Mouse (Mus musculus) R1 (cell line): ENCODE results near the gene Sept11.

Experiments used
- DNase-seq: peaks from one replicate; pipeline ENCODE4 v3.0.0-alpha.2; 2018; ENCODE audit warnings: low read depth, low spot score

Sept11 gene

GRCm38 (mm10) chr5:93093638-93094527 lies 646 bp downstream of the Sept11 start:
- peak; percentile 71 for DNase-seq

- DNase-seq, result no peak
Observed at GRCm38 (mm10) chr5:93095301-93095700, 2.1 kb downstream of the Sept11 start.

GRCm38 (mm10) chr5:93097204-93097906 lies 4.1 kb downstream of the Sept11 start:
- peak; percentile 38 for DNase-seq

- no peak for DNase-seq
Observed at GRCm38 (mm10) chr5:93098219-93098618, 5.0 kb downstream of the Sept11 start.

- DNase-seq, result no peak
Observed at GRCm38 (mm10) chr5:93098811-93099210, 5.6 kb downstream of the Sept11 start.

GRCm38 (mm10) chr5:93100906-93101305 lies 7.7 kb downstream of the Sept11 start:
- DNase-seq, result peak; percentile 72

- DNase-seq, result peak; percentile 86
Observed at GRCm38 (mm10) chr5:93101371-93101791, 8.1 kb downstream of the Sept11 start.

GRCm38 (mm10) chr5:93103603-93104002 lies 10.4 kb downstream of the Sept11 start:
- no peak for DNase-seq

GRCm38 (mm10) chr5:93104987-93105823 lies 12.0 kb downstream of the Sept11 start:
- no peak for DNase-seq

- no peak for DNase-seq
Observed at GRCm38 (mm10) chr5:93106048-93106447, 12.8 kb downstream of the Sept11 start.

GRCm38 (mm10) chr5:93108703-93109102 lies 15.5 kb downstream of the Sept11 start:
- DNase-seq, result no peak

GRCm38 (mm10) chr5:93109555-93109954 lies 16.3 kb downstream of the Sept11 start:
- no peak for DNase-seq

- no peak for DNase-seq
Observed at GRCm38 (mm10) chr5:93112290-93112689, 19.1 kb downstream of the Sept11 start.

GRCm38 (mm10) chr5:93113517-93113916 lies 20.3 kb downstream of the Sept11 start:
- no peak for DNase-seq

- DNase-seq, result no peak
Observed at GRCm38 (mm10) chr5:93114515-93114914, 21.3 kb downstream of the Sept11 start.

- DNase-seq, result no peak
Observed at GRCm38 (mm10) chr5:93115059-93115458, 21.8 kb downstream of the Sept11 start.

GRCm38 (mm10) chr5:93115854-93116253 lies 22.6 kb downstream of the Sept11 start:
- no peak for DNase-seq

- no peak for DNase-seq
Observed at GRCm38 (mm10) chr5:93117648-93118047, 24.4 kb downstream of the Sept11 start.

- DNase-seq, result no peak
Observed at GRCm38 (mm10) chr5:93121660-93122059, 28.4 kb downstream of the Sept11 start.

GRCm38 (mm10) chr5:93124031-93124826 lies 31.0 kb downstream of the Sept11 start:
- no peak for DNase-seq

GRCm38 (mm10) chr5:93125325-93125724 lies 32.1 kb downstream of the Sept11 start:
- DNase-seq, result no peak
